Mouse (Mus musculus) E14TG2a.4 (cell line): ENCODE measurements at regions not wholly inside any gene's neighbourhood (a gene's known extent, or its start where the extent isn't known, plus 50 kb on each side); places are given as distances from the start of the nearest gene placed in this dataset.

Experiments
- H3K27me3 ChIP-seq: 2 replicates; pipeline ENCODE4 v1.6.1; 2014; ENCODE audit warnings: low read length, control low read depth; ENCODE audit not compliant: insufficient read depth
- H3K36me3 ChIP-seq: 2 replicates; pipeline ENCODE4 v1.6.1; 2014; ENCODE audit warnings: low read length, control low read depth; ENCODE audit not compliant: insufficient read depth
- H3K4me1 ChIP-seq: replicated peaks from 2 replicates; pipeline ENCODE4 v1.6.1; 2014; ENCODE audit warnings: low read depth, low read length, control low read depth
- H3K4me3 ChIP-seq: replicated peaks from 2 replicates; pipeline ENCODE4 v1.5.1; 2014; ENCODE audit warnings: mild to moderate bottlenecking, low read length
- H3K9me3 ChIP-seq: 2 replicates; pipeline ENCODE4 v1.6.1; 2014; ENCODE audit warnings: low read length, control low read depth
- CTCF ChIP-seq: conservative IDR thresholded peaks from 2 replicates; pipeline ENCODE4 v1.5.1; 2014; ENCODE audit warnings: low read length
- NANOG ChIP-seq: IDR thresholded peaks from 2 replicates; pipeline ENCODE4 v1.6.1; 2014; ENCODE audit warnings: borderline replicate concordance, low read length, mixed read lengths
- POU5F1 ChIP-seq: IDR thresholded peaks from 2 replicates; pipeline ENCODE4 v1.6.1; 2014; ENCODE audit warnings: low read length, borderline replicate concordance

- TF ChIP-seq NANOG (no peak), CTCF (no peak), POU5F1 (no peak)
- no peak overlapping the region for H3K4me3 ChIP-seq
- H3K9me3 ChIP-seq, result peaks cover 14% of the 10 kb centered on the region
- H3K27me3 ChIP-seq, result no peaks in the 10 kb centered on the region
- no peaks in the 10 kb centered on the region for H3K36me3 ChIP-seq
- no peaks in the 10 kb centered on the region for H3K4me1 ChIP-seq
Measured at GRCm38 (mm10) chr1:78050231-78050630, 146.7 kb downstream of the Pax3 start.

- H3K27me3 ChIP-seq, result no peaks in the 10 kb centered on the region
- no peak overlapping the region for H3K4me3 ChIP-seq
- no peaks in the 10 kb centered on the region for H3K4me1 ChIP-seq
- TF ChIP-seq POU5F1 (no peak), NANOG (no peak), CTCF (no peak)
- no peaks in the 10 kb centered on the region for H3K36me3 ChIP-seq
- no peaks in the 10 kb centered on the region for H3K9me3 ChIP-seq
Measured at GRCm38 (mm10) chr1:78032336-78032735, 164.6 kb downstream of the Pax3 start.

GRCm38 (mm10) chr1:78021766-78022165, 175.2 kb downstream of the Pax3 start:
- TF ChIP-seq NANOG (no peak), POU5F1 (no peak), CTCF (no peak)
- Histone ChIP-seq H3K4me1 (no peaks in the 10 kb centered on the region), H3K9me3 (no peaks in the 10 kb centered on the region), H3K4me3 (no peak overlapping the region), H3K36me3 (no peaks in the 10 kb centered on the region), H3K27me3 (0 out of 2 replicates have a peak, but pooled peaks cover 4% of the 10 kb centered on the region)

DNA sequence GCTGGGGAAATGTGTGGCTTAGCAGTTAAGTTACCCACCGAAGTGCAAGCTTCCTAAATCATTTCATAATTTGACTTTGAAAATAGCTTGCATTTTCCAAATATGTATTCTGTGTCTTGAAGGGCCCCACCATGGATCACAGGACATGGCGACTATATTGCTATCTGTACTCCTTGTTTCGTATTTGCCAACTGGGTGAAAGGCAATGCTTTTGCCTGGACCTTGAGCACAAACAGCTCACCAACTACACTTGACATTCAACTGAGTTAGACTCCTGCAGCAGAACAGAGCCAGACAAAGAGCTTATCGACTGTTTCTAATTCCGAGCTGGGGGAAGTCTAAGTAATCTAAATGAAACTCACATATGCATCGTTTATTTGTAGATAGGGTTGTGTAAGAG, 175.9 kb downstream of the Pax3 start:
- H3K27me3 ChIP-seq, result 0 out of 2 replicates have a peak, but pooled peaks cover 4% of the 10 kb centered on the region
- TF ChIP-seq CTCF (no peak), POU5F1 (no peak), NANOG (no peak)
- H3K4me3 ChIP-seq, result no peak overlapping the region
- no peaks in the 10 kb centered on the region for H3K36me3 ChIP-seq
- H3K9me3 ChIP-seq, result no peaks in the 10 kb centered on the region
- no peaks in the 10 kb centered on the region for H3K4me1 ChIP-seq

DNA sequence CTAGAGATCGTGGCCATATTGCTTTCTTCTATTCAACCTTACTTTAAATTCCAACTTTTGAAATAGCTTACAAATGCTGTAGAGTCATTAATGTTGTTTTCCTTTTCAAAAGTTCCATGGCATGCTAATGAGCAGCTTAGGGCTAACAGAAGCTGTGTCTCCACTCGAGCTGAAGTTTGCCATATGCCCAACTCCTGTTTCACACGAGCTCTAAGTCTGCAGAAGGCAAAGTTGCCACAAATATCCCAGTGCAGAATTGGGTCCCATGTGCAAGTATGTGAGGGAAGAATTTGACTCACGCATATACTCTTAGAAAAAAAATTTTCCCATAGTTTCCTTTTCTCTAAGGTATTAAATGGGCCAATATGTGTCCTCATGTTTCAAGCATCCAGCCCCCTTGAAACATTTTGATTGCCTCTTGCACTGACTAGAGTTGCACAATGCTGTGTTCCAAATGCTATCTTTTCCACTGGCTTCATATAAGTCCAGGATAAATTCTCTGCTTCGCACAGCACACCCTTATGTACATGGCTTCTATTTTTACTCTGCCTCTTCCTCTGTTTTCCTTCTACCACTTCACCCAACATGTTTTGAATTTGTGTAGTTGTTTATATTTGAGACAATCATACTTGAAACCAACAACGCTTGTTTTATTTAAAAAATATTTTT, 178.9 kb downstream of the Pax3 start:
- Histone ChIP-seq H3K4me1 (no peaks in the 10 kb centered on the region), H3K27me3 (no peaks in the 10 kb centered on the region), H3K4me3 (no peak overlapping the region), H3K9me3 (no peaks in the 10 kb centered on the region), H3K36me3 (no peaks in the 10 kb centered on the region)
- no peak for TF ChIP-seq POU5F1
- TF ChIP-seq NANOG, result no peak
- no peak for TF ChIP-seq CTCF

- Histone ChIP-seq H3K4me1 (no peaks in the 10 kb centered on the region), H3K9me3 (0 out of 2 replicates have a peak, but pooled peaks cover 4% of the 10 kb centered on the region), H3K4me3 (no peak overlapping the region), H3K27me3 (no peaks in the 10 kb centered on the region), H3K36me3 (no peaks in the 10 kb centered on the region)
- no peak for TF ChIP-seq NANOG
- TF ChIP-seq POU5F1, result no peak
- TF ChIP-seq CTCF, result no peak
Measured at GRCm38 (mm10) chr1:78016541-78017267, 180.2 kb downstream of the Pax3 start.

DNA sequence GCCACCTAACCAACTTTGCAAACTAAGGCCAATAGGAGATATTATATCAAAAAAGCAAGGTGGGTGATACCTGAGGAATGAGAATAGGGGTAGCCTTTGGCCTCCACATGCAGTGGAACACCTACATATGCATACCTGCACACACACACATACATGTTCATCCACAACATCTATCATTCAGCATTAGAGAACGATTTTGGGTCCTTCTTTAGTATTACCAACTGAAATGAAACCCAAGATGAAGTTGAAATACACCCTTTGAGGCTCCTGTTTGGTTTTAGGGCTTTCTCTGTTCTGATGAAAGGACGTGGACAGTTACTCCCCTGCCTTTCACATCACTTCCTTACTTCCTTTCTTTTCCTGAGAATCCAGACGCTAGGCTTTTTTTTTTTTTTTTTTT, 180.9 kb downstream of the Pax3 start:
- TF ChIP-seq NANOG (no peak), CTCF (no peak), POU5F1 (no peak)
- Histone ChIP-seq H3K36me3 (no peaks in the 10 kb centered on the region), H3K9me3 (0 out of 2 replicates have a peak, but pooled peaks cover 4% of the 10 kb centered on the region), H3K4me1 (no peaks in the 10 kb centered on the region), H3K4me3 (no peak overlapping the region), H3K27me3 (peaks cover 7% of the 10 kb centered on the region)

- TF ChIP-seq CTCF (no peak), NANOG (no peak), POU5F1 (no peak)
- Histone ChIP-seq H3K4me3 (no peak overlapping the region), H3K36me3 (no peaks in the 10 kb centered on the region), H3K9me3 (0 out of 2 replicates have a peak, but pooled peaks cover 4% of the 10 kb centered on the region), H3K4me1 (0 out of 2 replicates have a peak, but pooled peaks cover 3% of the 10 kb centered on the region), H3K27me3 (peaks cover 16% of the 10 kb centered on the region)
Measured at GRCm38 (mm10) chr1:78013396-78013795, 183.5 kb downstream of the Pax3 start.
